In the genomic region with DNA sequence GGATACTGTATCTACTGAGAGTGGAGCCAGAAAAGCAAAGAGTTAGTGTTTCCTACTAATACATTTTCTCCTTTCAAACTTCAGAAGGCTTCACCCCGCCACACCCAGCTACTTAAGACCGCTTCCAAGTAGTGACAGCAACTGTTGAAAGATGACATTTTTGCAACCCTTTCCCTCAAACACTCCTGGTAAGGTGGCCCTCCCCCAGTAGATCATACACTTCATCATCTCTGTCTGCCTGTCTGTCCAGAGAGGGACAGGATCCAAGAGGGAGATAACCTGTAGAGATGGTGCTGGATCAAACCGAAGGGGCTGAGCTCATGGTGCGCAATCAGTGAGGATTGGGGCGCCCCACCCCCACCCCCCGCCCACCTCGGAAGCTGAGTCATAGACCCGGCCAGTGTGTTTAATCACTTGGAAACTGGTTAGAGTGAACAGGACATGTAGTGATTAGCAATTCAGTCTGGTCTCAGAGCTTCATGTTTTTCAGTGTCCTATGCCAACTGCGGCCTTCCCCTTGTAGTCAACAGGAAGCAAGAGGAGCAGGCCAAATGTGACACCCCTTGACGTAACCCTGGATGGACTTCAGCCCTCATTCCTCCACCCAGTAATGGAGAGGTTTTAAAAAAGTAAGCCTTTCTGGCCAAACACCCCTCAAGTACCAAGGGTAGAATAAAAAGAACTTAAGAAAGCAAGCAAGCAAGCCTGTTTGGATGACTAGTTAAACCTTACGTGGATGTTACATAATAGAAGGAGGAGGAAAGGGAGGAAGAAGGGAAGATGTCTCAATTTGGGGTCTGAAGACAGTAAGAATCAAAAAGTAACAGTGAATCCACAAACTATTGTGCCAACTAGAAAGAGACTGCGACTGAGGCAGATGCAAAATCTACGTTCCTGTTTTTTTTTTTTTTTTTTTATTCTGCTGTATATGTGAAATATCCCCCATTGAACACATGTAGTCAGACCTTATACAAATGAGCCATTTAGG, we compare ENCODE assay signal across 9 mouse cellular contexts.
DNase-seq lines count a peak whose midpoint lies in the region; ATAC-seq lines count a peak whose summit lies in the region.
"Had no signal": no experiment of that assay in that cellular context is flagged by ENCODE, and none has a peak within 500 bp of the region (broad histone marks: within the 10 kb centered on the region; RNA-seq: fewer than 3 reads in every experiment).

No protein-coding gene starts in this region.

- H3K4me3 ChIP-seq in hindbrain, embryonic 14.5 days (replicated peaks; ENCODE audit: low read length): no peak overlapping the region
- H3K4me3 ChIP-seq: neural tube, embryonic 13.5 days had no signal

- H3K9ac ChIP-seq in hindbrain, embryonic 14.5 days: no peak overlapping the region
- H3K9ac ChIP-seq: neural tube, embryonic 13.5 days had no signal

- H3K27me3 ChIP-seq in hindbrain, embryonic 14.5 days (ENCODE audit: control insufficient read depth, insufficient read depth, low read length): no peaks in the 10 kb centered on the region
- H3K27me3 ChIP-seq: neural tube, embryonic 13.5 days had no signal

- no peaks in the 10 kb centered on the region for H3K36me3 ChIP-seq in hindbrain, embryonic 14.5 days (replicated peaks; ENCODE audit: control insufficient read depth, insufficient read depth)
- H3K36me3 ChIP-seq: neural tube, embryonic 13.5 days had no signal

- H3K4me2 ChIP-seq in hindbrain, embryonic 14.5 days (replicated peaks): no peak overlapping the region
- H3K4me2 ChIP-seq: neural tube, embryonic 13.5 days had no signal

- H3K27ac ChIP-seq in hindbrain, embryonic 14.5 days: no peak overlapping the region
- H3K27ac ChIP-seq: neural tube, embryonic 13.5 days had no signal

- 84% methylated on average over 13 of the region's 13 CpGs for WGBS in hindbrain, embryonic 14.5 days

- H3K9me3 ChIP-seq in hindbrain, embryonic 14.5 days (ENCODE audit: control insufficient read depth, low read length): no peaks in the 10 kb centered on the region
- H3K9me3 ChIP-seq: neural tube, embryonic 13.5 days had no signal

- intact Hi-C loops in left cerebral cortex, postnatal 14 days (cut with DNase I): no loop called here

- DNase-seq in adrenal gland, postnatal 10 days: peak; percentile 4
- DNase-seq in adrenal gland, postnatal 25 days: no peak
- DNase-seq in testis, postnatal 14 days (ENCODE audit: low spot score): peak; percentile 13
- no peak for DNase-seq in testis, postnatal 10 days (ENCODE audit: low spot score)
- DNase-seq in hindbrain, embryonic 14.5 days (ENCODE audit: low spot score): no peak
- no peak for DNase-seq in spleen, postnatal 4 days (ENCODE audit: low spot score in 2 of 2)
- DNase-seq in spleen, adult 12 weeks (ENCODE audit: low spot score): no peak
- no peak for DNase-seq in left cerebral cortex, postnatal 14 days (ENCODE audit: low spot score in 2 of 2)

- peak; percentile 51; the same call in 1 of the 2 replicates for ATAC-seq in hindbrain, embryonic 14.5 days (ENCODE audit: low FRiP score)

- H3K4me1 ChIP-seq in hindbrain, embryonic 14.5 days (replicated peaks; ENCODE audit: control insufficient read depth, insufficient read depth, low read length): no peaks in the 10 kb centered on the region

Comparison
In these comparisons a context has a peak if more than half of its experiments do, and no peak if none do; other contexts are left out.
1. DNase-seq: peak in adrenal gland, postnatal 10 days (single experiment) and testis, postnatal 14 days (single experiment); none in adrenal gland, postnatal 25 days (single experiment), testis, postnatal 10 days (single experiment), hindbrain, embryonic 14.5 days (single experiment), spleen, postnatal 4 days (0 of 2), spleen, adult 12 weeks (single experiment) and left cerebral cortex, postnatal 14 days (0 of 2).